Mouse (Mus musculus) 416B (cell line): ENCODE measurements around the gene Atp5h.
A peak's percentile ranks its signal among the peaks of the same experiment; 100 is the strongest.

ENCODE experiments used
- DNase-seq: peaks from one replicate; pipeline ENCODE4 v3.0.0; 2011; ENCODE audit warnings: low read depth

The Atp5h gene

GRCm38 (mm10) chr11:115437571-115438122 lies 17.9 kb upstream of the Atp5h start:
- DNase-seq = no peak

- no peak for DNase-seq
These were observed 16.0 kb upstream of the Atp5h start for GRCm38 (mm10) chr11:115435596-115436337.

- DNase-seq = no peak
These were observed 13.6 kb upstream of the Atp5h start for GRCm38 (mm10) chr11:115433342-115433741.

GRCm38 (mm10) chr11:115432814-115433213 lies 13.1 kb upstream of the Atp5h start:
- no peak for DNase-seq

GRCm38 (mm10) chr11:115430561-115430960 lies 10.8 kb upstream of the Atp5h start:
- DNase-seq = no peak

GRCm38 (mm10) chr11:115429307-115429706 lies 9.5 kb upstream of the Atp5h start:
- DNase-seq = no peak

GRCm38 (mm10) chr11:115427482-115428331 lies 7.9 kb upstream of the Atp5h start:
- DNase-seq = peak; percentile 66

GRCm38 (mm10) chr11:115425671-115426070 lies 5.9 kb upstream of the Atp5h start:
- DNase-seq = no peak

GRCm38 (mm10) chr11:115424666-115425065 lies 4.9 kb upstream of the Atp5h start:
- no peak for DNase-seq

GRCm38 (mm10) chr11:115423091-115423490 lies 3.3 kb upstream of the Atp5h start:
- DNase-seq = no peak

GRCm38 (mm10) chr11:115421972-115422371 lies 2.2 kb upstream of the Atp5h start:
- no peak for DNase-seq

- no peak for DNase-seq
These were observed 1.6 kb upstream of the Atp5h start for GRCm38 (mm10) chr11:115421328-115421727.

GRCm38 (mm10) chr11:115420336-115421190 lies 801 bp upstream of the Atp5h start:
- peak; percentile 31 for DNase-seq

- DNase-seq = no peak
These were observed 10.2 kb downstream of the Atp5h start for GRCm38 (mm10) chr11:115409556-115409955.

- peak; percentile 64 for DNase-seq
These were observed 11.4 kb downstream of the Atp5h start for GRCm38 (mm10) chr11:115408266-115408920.

GRCm38 (mm10) chr11:115406858-115407401 lies 12.8 kb downstream of the Atp5h start:
- DNase-seq = no peak

- no peak for DNase-seq
These were observed 14.0 kb downstream of the Atp5h start for GRCm38 (mm10) chr11:115405723-115406122.

- DNase-seq = peak; percentile 89
These were observed 16.2 kb downstream of the Atp5h start, which contains the start of gene Mrpl58 for GRCm38 (mm10) chr11:115403338-115404124. Gene Mrpl58 (plus strand): TSS chr11:115403752.

GRCm38 (mm10) chr11:115400630-115401391 lies 19.0 kb downstream of the Atp5h start:
- DNase-seq = no peak
